Mouse (Mus musculus) liver, embryonic 14.5 days (tissue): Measurements from ENCODE around the gene Gas2l3. TPM values are rescaled to one million over a fixed set of nuclear protein-coding genes. Genes with fewer than 3 reads are reported as not detected.
A peak's percentile ranks its signal among the peaks of the same experiment; 100 is the strongest.

ENCODE experiments used
- ATAC-seq: fragments of 200-750 bp; cut with Nextera tagmentation; 2 replicates; pipeline ENCODE4 v1.8.0; 2017; ENCODE audit warnings: moderate number of reproducible peaks, mild to moderate bottlenecking, moderate library complexity; ENCODE audit not compliant: insufficient read depth
- DNase-seq, 3 experiments: peaks; one replicate each; pipeline ENCODE4 v3.0.0-alpha.2; 2012 to 2013; ENCODE audit warnings: low read depth in 3 of 3, low spot score in 3 of 3
- H3K27ac ChIP-seq: fragments of 300-500 bp; sonication (generic); 2 replicates; pipeline ENCODE4 v1.5.1; 2014; ENCODE audit warnings: moderate library complexity, mild to moderate bottlenecking, control low read depth, inconsistent platforms
- H3K27me3 ChIP-seq: fragments of 300-500 bp; sonication (generic); 2 replicates; pipeline ENCODE4 v1.6.1; 2014; ENCODE audit warnings: mild to moderate bottlenecking, low read length, moderate library complexity; ENCODE audit not compliant: control insufficient read depth, insufficient read depth
- H3K36me3 ChIP-seq: fragments of 300-500 bp; sonication (generic); replicated peaks from 2 replicates; pipeline ENCODE4 v1.6.1; 2014; ENCODE audit warnings: low read depth; ENCODE audit not compliant: control insufficient read depth, insufficient read depth
- H3K4me1 ChIP-seq, 2 experiments: fragments of 200-500 bp in 1 of 2; fragments of 300-500 bp in 1 of 2; sonication (generic) in 1 of 2; replicated peaks; 2 replicates each; pipeline ENCODE4 v1.6.1; 2012 to 2014; ENCODE audit warnings: antibody characterized with exemption in 1 of 2, inconsistent platforms in 1 of 2, low read length in 1 of 2; ENCODE audit not compliant: control insufficient read depth in 2 of 2, insufficient read depth in 2 of 2
- H3K4me2 ChIP-seq: fragments of 300-500 bp; sonication (generic); 2 replicates; pipeline ENCODE4 v1.6.1; 2014; ENCODE audit warnings: low read depth, mild to moderate bottlenecking, control low read depth, moderate library complexity
- H3K4me3 ChIP-seq, 2 experiments: fragments of 200-500 bp in 1 of 2; fragments of 300-500 bp in 1 of 2; sonication (generic) in 1 of 2; 2 replicates each; pipeline ENCODE4 v1.5.1; 2012 to 2014; ENCODE audit warnings: low read depth in 2 of 2, low read length in 2 of 2, mild to moderate bottlenecking in 2 of 2, control low read depth in 1 of 2, inconsistent platforms in 1 of 2, moderate library complexity in 1 of 2; ENCODE audit not compliant: insufficient read depth in 1 of 2
- H3K9ac ChIP-seq: fragments of 300-500 bp; sonication (generic); replicated peaks from 2 replicates; pipeline ENCODE4 v1.6.1; 2014; ENCODE audit warnings: mild to moderate bottlenecking, control low read depth, moderate library complexity
- H3K9me3 ChIP-seq: fragments of 300-500 bp; sonication (generic); 2 replicates; pipeline ENCODE4 v1.6.1; 2016; ENCODE audit warnings: low read length, mixed read lengths; ENCODE audit not compliant: control insufficient read depth
- CTCF ChIP-seq: IDR thresholded peaks from 2 replicates; pipeline ENCODE4 v1.5.1; 2016; ENCODE audit warnings: antibody characterized with exemption, low read depth, control low read depth
- EP300 ChIP-seq: IDR thresholded peaks from 2 replicates; pipeline ENCODE4 v1.6.1; 2016; ENCODE audit warnings: antibody characterized with exemption, low read depth
- WGBS: fragments of 180-500 bp; shearing (Covaris S2); extraction: QIAGEN DNeasy Blood & Tissue Kit; methylation state at CpG from one replicate; pipeline ENCODE4 v1.1.7; 2014; ENCODE audit not compliant: insufficient replicate concordance; 5-methylcytosine and 5-hydroxymethylcytosine counted together
- polyA plus RNA-seq, 2 experiments: library from polyadenylated mRNA; depleted of rRNA in 1 of 2; stranded (reverse) in 1 of 2; unstranded in 1 of 2; fragments of >200 nt; fragmentation: Nextera tagmentation in 1 of 2; extraction: Ambion mirVana in 1 of 2; gene quantifications; 2 replicates each; pipeline versions ENCODE4 v1.2.1 to v1.2.3; 2012 to 2014

The Gas2l3 gene
- polyA plus RNA-seq, 2 experiments, result 2.7 to 3.6 TPM

GRCm38 (mm10) chr10:89422504-89423158 lies 21.1 kb downstream of the Gas2l3 start:
- peaks cover 5 to 11% of the 10 kb centered on the region in 2 experiments; a peak in 3 of 4 replicates for H3K4me1 ChIP-seq
- TF ChIP-seq CTCF (no peak), EP300 (peak; percentile 80)
- peak overlapping the region; percentile 77 for H3K27ac ChIP-seq
- peak in 1 of 3 experiments; percentile 48 for DNase-seq
- peak overlapping the region; percentile 70 for H3K4me2 ChIP-seq
- no peaks in the 10 kb centered on the region for H3K9me3 ChIP-seq
- H3K36me3 ChIP-seq, result peaks cover 30% of the 10 kb centered on the region
- WGBS, result 20% methylated on average over 8 of the region's 8 CpGs
- H3K4me3 ChIP-seq, result peak overlapping the region; percentile 2 to 34
- peak overlapping the region; percentile 10 for H3K9ac ChIP-seq
- H3K27me3 ChIP-seq, result no peaks in the 10 kb centered on the region
- ATAC-seq, result peak; percentile 93

- Histone ChIP-seq H3K4me1 (peaks cover 5 to 11% of the 10 kb centered on the region in 2 experiments; a peak in 3 of 4 replicates), H3K27me3 (no peaks in the 10 kb centered on the region), H3K4me2 (no peak overlapping the region), H3K36me3 (peaks cover 34% of the 10 kb centered on the region), H3K9me3 (no peaks in the 10 kb centered on the region), H3K4me3 (no peak overlapping the region), H3K9ac (no peak overlapping the region), H3K27ac (no peak overlapping the region)
- 74% methylated on average over 2 of the region's 2 CpGs for WGBS
- DNase-seq (no peak), ATAC-seq (no peak)
- TF ChIP-seq EP300 (no peak), CTCF (no peak)
Observed at GRCm38 (mm10) chr10:89417966-89418365, 25.8 kb downstream of the Gas2l3 start.

GRCm38 (mm10) chr10:89415478-89415877 lies 28.3 kb downstream of the Gas2l3 start:
- no peak for DNase-seq
- ATAC-seq, result no peak
- H3K9me3 ChIP-seq, result no peaks in the 10 kb centered on the region

GRCm38 (mm10) chr10:89407551-89407950 lies 36.2 kb downstream of the Gas2l3 start:
- ATAC-seq, result no peak
- DNase-seq, result no peak

More at GRCm38 (mm10) chr10:89415478-89415877, 28.3 kb downstream of the Gas2l3 start:
- WGBS, result 51% methylated on average over 3 of the region's 3 CpGs
- Histone ChIP-seq H3K9ac (no peak overlapping the region), H3K4me1 (no peaks in the 10 kb centered on the region), H3K36me3 (peaks cover 31% of the 10 kb centered on the region), H3K4me2 (no peak overlapping the region), H3K27me3 (no peaks in the 10 kb centered on the region), H3K27ac (no peak overlapping the region), H3K4me3 (no peak overlapping the region)
- TF ChIP-seq EP300 (no peak), CTCF (no peak)

GRCm38 (mm10) chr10:89406733-89407484 lies 36.9 kb downstream of the Gas2l3 start:
- peak; percentile 23; the same call in 1 of the 2 replicates for ATAC-seq
- Histone ChIP-seq H3K27me3 (no peaks in the 10 kb centered on the region), H3K27ac (no peak overlapping the region), H3K4me3 (no peak overlapping the region), H3K9me3 (no peaks in the 10 kb centered on the region), H3K4me2 (no peak overlapping the region), H3K9ac (no peak overlapping the region), H3K36me3 (no peaks in the 10 kb centered on the region; the same call in 1 of the 2 replicates), H3K4me1 (peaks cover 2 to 5% of the 10 kb centered on the region in 2 experiments)
- WGBS, result 40% methylated on average over 5 of the region's 6 CpGs
- TF ChIP-seq EP300 (no peak), CTCF (no peak)
- DNase-seq, result no peak

More at GRCm38 (mm10) chr10:89407551-89407950, 36.2 kb downstream of the Gas2l3 start:
- Histone ChIP-seq H3K9me3 (no peaks in the 10 kb centered on the region), H3K4me3 (no peak overlapping the region), H3K4me2 (no peak overlapping the region), H3K4me1 (peaks cover 2 to 5% of the 10 kb centered on the region in 2 experiments), H3K27ac (no peak overlapping the region), H3K27me3 (no peaks in the 10 kb centered on the region), H3K9ac (no peak overlapping the region), H3K36me3 (peaks cover under 1% of the 10 kb centered on the region)
- TF ChIP-seq EP300, result no peak
- 6% methylated on average over 1 of the region's 1 CpGs for WGBS
